Mouse (Mus musculus) heart, embryonic 16.5 days (tissue): ENCODE measurements at regions not wholly inside any gene's neighbourhood (a gene's known extent, or its start where the extent isn't known, plus 50 kb on each side); places are given as distances from the start of the nearest gene placed in this dataset.

Experiments used
- ATAC-seq: fragments of 200-750 bp; cut with Nextera tagmentation; replicated peaks from 2 replicates; pipeline ENCODE4 v1.8.0; 2017; ENCODE audit warnings: moderate number of reproducible peaks; ENCODE audit not compliant: insufficient read depth, low FRiP score; ENCODE audit errors: extremely low read depth
- H3K27ac ChIP-seq: fragments of 300-500 bp; sonication (generic); 2 replicates; pipeline ENCODE4 v1.5.1; 2014; ENCODE audit warnings: mild to moderate bottlenecking, low read length, control low read depth, moderate library complexity
- H3K27me3 ChIP-seq: fragments of 300-500 bp; sonication (generic); 2 replicates; pipeline ENCODE4 v1.6.1; 2014; ENCODE audit warnings: low read length, mixed read lengths; ENCODE audit not compliant: control insufficient read depth, insufficient read depth
- H3K36me3 ChIP-seq: fragments of 300-500 bp; sonication (generic); 2 replicates; pipeline ENCODE4 v1.6.1; 2014; ENCODE audit not compliant: control insufficient read depth, insufficient read depth
- H3K4me1 ChIP-seq: fragments of 300-500 bp; sonication (generic); 2 replicates; pipeline ENCODE4 v1.6.1; 2014; ENCODE audit warnings: low read length, mixed read lengths; ENCODE audit not compliant: control insufficient read depth, insufficient read depth
- H3K4me2 ChIP-seq: fragments of 300-500 bp; sonication (generic); 2 replicates; pipeline ENCODE4 v1.6.1; 2014; ENCODE audit warnings: low read depth, mild to moderate bottlenecking, control low read depth, low read length
- H3K4me3 ChIP-seq: fragments of 300-500 bp; sonication (generic); 2 replicates; pipeline ENCODE4 v1.5.1; 2014; ENCODE audit warnings: mild to moderate bottlenecking, control low read depth, low read length
- H3K9ac ChIP-seq: fragments of 300-500 bp; sonication (generic); 2 replicates; pipeline ENCODE4 v1.6.1; 2014; ENCODE audit warnings: low read length, control low read depth
- H3K9me3 ChIP-seq: fragments of 300-500 bp; sonication (generic); replicated peaks from 2 replicates; pipeline ENCODE4 v1.6.1; 2016; ENCODE audit warnings: low read length; ENCODE audit not compliant: control insufficient read depth
- WGBS: fragments of 180-500 bp; shearing (Covaris S2); extraction: QIAGEN DNeasy Blood & Tissue Kit; methylation state at CpG from one replicate; pipeline ENCODE4 v1.1.7; 2014; 5-methylcytosine and 5-hydroxymethylcytosine counted together

DNA sequence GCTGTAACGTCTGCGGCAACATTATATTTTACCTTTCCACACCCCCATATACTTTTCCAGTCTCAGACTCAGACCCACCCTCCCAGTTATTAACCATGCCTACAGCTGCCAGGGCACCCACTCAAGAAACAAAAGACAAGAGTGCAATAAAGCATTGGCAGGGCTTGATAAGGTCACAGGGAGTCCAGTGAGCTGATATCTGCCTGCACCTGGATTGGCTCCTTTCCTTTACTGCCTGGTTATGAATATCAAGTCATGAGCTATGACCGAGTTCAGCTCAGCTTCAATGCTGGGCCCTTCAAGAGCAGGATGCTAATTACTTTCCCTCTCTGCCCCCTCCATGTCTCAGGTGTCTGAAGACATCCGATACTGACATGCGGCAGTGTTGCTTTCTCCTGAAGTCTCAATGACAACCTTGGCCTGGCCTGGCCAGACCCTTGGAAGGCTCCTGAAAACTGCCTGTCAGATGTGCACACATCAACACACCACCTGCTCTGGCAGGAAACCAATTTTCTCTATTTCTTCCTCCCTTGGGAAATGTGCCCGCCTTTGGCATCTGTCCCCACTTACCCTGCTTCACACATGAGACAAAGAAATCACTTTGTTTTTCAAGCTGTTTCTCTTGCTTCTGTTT, 286.3 kb downstream of the Pik3r1 start:
- 60% methylated on average over 6 of the region's 6 CpGs for WGBS
- Histone ChIP-seq H3K36me3 (no peaks in the 10 kb centered on the region), H3K9ac (no peak overlapping the region), H3K9me3 (no peaks in the 10 kb centered on the region), H3K27ac (no peak overlapping the region; the same call in 1 of the 2 replicates), H3K27me3 (no peaks in the 10 kb centered on the region), H3K4me2 (no peak overlapping the region), H3K4me1 (peaks cover 12% of the 10 kb centered on the region; the same call in 1 of the 2 replicates), H3K4me3 (no peak overlapping the region)
- 0 out of 2 replicates have a peak, but pooled peaks have one; percentile 18 for ATAC-seq

DNA sequence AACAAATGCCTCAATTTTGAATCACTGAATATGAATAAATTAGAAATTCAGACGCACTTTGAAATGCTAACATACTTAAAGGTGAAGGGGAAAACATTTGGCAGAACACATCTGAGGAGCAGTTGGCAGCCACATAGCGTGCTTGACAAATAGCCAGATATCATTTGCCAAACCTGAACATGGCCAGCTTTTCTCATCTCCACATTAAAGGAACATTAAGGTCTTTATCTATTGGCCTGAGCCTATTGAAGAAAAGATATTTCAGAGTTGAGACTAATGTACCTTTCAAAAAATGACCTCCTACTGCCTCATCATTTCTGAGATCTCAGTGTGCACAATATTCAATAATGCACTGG, 288.7 kb downstream of the Pik3r1 start:
- H3K4me3 ChIP-seq, result no peak overlapping the region
- H3K27ac ChIP-seq, result no peak overlapping the region
- WGBS, result 60% methylated on average over 2 of the region's 2 CpGs
- no peaks in the 10 kb centered on the region for H3K27me3 ChIP-seq
- no peak for ATAC-seq
- H3K4me1 ChIP-seq, result peaks cover 10% of the 10 kb centered on the region; the same call in 1 of the 2 replicates
- no peaks in the 10 kb centered on the region for H3K36me3 ChIP-seq
- no peak overlapping the region for H3K9ac ChIP-seq
- no peaks in the 10 kb centered on the region for H3K9me3 ChIP-seq
- H3K4me2 ChIP-seq, result no peak overlapping the region

- no peak overlapping the region for H3K4me2 ChIP-seq
- no peak overlapping the region for H3K4me3 ChIP-seq
- no peak for ATAC-seq
- no peak overlapping the region for H3K27ac ChIP-seq
- H3K9ac ChIP-seq, result no peak overlapping the region
- H3K27me3 ChIP-seq, result no peaks in the 10 kb centered on the region
- peaks cover 10% of the 10 kb centered on the region; the same call in 1 of the 2 replicates for H3K4me1 ChIP-seq
- H3K9me3 ChIP-seq, result no peaks in the 10 kb centered on the region
- H3K36me3 ChIP-seq, result no peaks in the 10 kb centered on the region
- 60% methylated on average over 4 of the region's 4 CpGs for WGBS
Measured at GRCm38 (mm10) chr13:101478608-101479296, 289.3 kb downstream of the Pik3r1 start.

DNA sequence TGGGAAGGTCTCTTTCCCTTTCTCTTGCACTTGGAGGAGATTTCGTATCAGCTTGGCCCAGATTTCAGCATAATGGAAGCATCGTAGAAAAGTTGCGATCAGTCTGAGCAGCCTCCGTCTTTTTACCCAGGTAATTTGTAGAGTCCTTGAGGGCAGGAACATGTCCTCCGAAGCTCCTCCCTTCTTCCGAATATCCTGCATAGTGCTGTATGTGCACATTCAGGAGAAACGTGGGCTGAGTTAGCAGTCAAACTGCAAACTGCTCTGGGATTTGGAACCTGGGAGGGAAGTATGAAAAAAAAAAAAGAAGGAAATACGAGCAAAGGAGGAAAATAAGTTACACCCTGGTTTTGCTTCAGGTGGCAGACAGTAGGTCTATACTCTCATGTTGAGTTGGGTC, 294.7 kb downstream of the Pik3r1 start:
- Histone ChIP-seq H3K4me1 (no peaks in the 10 kb centered on the region), H3K27me3 (no peaks in the 10 kb centered on the region), H3K9me3 (no peaks in the 10 kb centered on the region), H3K36me3 (no peaks in the 10 kb centered on the region), H3K4me3 (no peak overlapping the region), H3K27ac (no peak overlapping the region), H3K9ac (no peak overlapping the region), H3K4me2 (no peak overlapping the region)
- ATAC-seq, result no peak
- 83% methylated on average over 8 of the region's 8 CpGs for WGBS

DNA sequence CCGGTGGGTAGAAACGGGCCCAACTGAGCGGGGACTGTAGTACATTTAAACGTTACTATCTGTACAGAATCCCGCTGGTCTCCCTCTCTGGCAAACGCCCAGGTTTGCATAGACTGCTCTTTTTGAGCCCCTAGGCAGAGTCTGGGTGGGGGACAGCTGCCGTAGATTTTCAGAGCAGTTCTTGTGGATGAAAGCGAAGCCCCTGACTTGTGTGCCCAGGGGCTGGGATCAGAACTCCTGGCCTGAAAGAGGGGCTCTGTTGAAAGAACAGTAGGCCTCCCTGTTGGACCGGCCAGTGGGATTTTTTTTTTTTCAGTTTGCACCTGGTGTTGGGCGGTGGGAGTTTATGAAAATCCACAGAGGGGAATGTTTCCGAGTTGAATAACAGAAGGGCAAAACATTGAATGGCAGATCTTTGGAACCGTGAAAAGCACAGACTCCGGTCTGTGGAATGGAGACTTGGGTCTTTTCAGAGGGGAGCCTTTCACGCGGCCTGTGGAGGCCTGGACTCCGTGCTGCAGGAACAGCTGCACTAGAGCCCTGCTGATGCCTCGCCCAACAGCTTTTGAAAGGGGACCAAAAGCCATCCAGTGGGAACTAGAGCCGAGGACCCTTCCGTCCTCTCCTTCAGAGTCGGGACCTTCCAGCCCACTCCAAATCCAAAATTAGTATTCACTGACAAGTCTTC, 297.3 kb downstream of the Pik3r1 start:
- H3K4me2 ChIP-seq, result no peak overlapping the region
- no peak overlapping the region for H3K4me3 ChIP-seq
- H3K27ac ChIP-seq, result no peak overlapping the region
- H3K27me3 ChIP-seq, result no peaks in the 10 kb centered on the region
- no peak for ATAC-seq
- no peak overlapping the region for H3K9ac ChIP-seq
- H3K4me1 ChIP-seq, result no peaks in the 10 kb centered on the region
- H3K36me3 ChIP-seq, result no peaks in the 10 kb centered on the region
- no peaks in the 10 kb centered on the region for H3K9me3 ChIP-seq
- WGBS, result 81% methylated on average over 20 of the region's 20 CpGs

GRCm38 (mm10) chr13:101465748-101466127, 302.3 kb downstream of the Pik3r1 start:
- Histone ChIP-seq H3K27ac (no peak overlapping the region), H3K36me3 (no peaks in the 10 kb centered on the region), H3K4me1 (no peaks in the 10 kb centered on the region), H3K4me3 (no peak overlapping the region), H3K4me2 (no peak overlapping the region), H3K9ac (no peak overlapping the region), H3K9me3 (no peaks in the 10 kb centered on the region), H3K27me3 (no peaks in the 10 kb centered on the region)
- ATAC-seq, result no peak
- 54% methylated on average over 3 of the region's 3 CpGs for WGBS

DNA sequence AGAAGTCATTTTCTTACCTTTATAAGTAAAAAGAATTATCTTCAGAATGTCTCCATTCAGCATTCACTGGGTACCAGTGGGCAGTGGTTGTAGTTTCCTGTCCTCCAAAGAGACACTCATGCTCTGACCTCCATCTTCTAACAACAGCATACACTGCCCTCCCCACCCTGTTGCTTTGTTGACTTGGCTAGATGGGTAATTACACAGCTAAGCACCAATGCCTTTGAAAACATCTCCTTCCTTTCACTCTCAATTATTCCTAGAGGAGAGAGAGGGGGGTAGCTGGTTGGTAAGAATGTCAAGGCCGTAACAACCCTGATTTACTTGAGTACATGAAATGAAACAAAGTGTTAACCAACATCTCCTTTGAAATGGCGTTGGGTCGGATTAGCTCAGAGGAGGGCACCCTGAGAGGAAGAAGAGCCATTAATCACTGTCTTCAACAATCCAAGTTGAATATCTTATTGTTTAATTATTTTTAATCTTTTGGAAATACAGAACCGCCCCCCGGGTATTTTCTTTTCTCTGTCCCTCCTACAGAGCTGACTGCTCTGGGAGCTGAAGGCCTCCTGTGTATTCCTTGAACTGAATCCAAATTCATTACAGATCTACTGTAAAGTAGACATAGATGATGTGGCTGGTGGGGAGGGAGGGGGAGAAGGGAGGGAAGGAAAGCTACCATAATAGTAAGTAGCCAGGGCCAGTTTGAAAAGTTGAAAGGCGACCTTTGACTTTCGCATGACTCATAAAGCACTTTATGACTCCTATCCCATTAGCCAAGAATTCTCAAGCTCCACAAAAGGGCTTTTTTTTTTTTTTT, 302.9 kb downstream of the Pik3r1 start:
- H3K27me3 ChIP-seq, result no peaks in the 10 kb centered on the region
- H3K4me1 ChIP-seq, result no peaks in the 10 kb centered on the region
- ATAC-seq, result no peak
- H3K9me3 ChIP-seq, result no peaks in the 10 kb centered on the region
- H3K27ac ChIP-seq, result no peak overlapping the region
- 76% methylated on average over 7 of the region's 7 CpGs for WGBS
- H3K9ac ChIP-seq, result no peak overlapping the region
- no peak overlapping the region for H3K4me2 ChIP-seq
- H3K36me3 ChIP-seq, result no peaks in the 10 kb centered on the region
- H3K4me3 ChIP-seq, result no peak overlapping the region

DNA sequence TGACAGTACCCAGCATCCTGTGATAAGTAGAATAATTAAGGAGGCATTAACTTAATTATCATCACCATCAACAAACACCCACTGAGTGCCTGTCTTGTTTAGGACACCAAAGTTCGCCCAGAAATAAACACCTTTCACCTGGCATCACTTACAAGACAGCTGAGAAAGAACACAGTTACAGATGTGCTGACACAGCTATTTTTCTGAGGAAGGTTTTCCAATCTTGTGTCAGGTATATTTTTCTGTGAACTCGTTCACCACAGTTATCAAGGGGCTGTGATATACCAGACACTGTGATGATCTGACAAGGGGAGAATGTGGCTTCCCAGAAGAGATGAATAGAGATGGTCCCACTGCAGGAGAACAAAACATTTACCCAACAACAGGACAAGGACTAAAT, 311.1 kb downstream of the Pik3r1 start:
- WGBS, result 51% methylated on average over 2 of the region's 2 CpGs
- H3K4me3 ChIP-seq, result no peak overlapping the region
- H3K36me3 ChIP-seq, result no peaks in the 10 kb centered on the region
- no peaks in the 10 kb centered on the region for H3K27me3 ChIP-seq
- no peak overlapping the region for H3K27ac ChIP-seq
- H3K9me3 ChIP-seq, result no peaks in the 10 kb centered on the region
- no peak for ATAC-seq
- no peak overlapping the region for H3K4me2 ChIP-seq
- H3K4me1 ChIP-seq, result no peaks in the 10 kb centered on the region
- H3K9ac ChIP-seq, result no peak overlapping the region
